Mouse (Mus musculus) heart, embryonic 13.5 days (tissue): ENCODE measurements at regions not wholly inside any gene's neighbourhood (a gene's known extent, or its start where the extent isn't known, plus 50 kb on each side); places are given as distances from the start of the nearest gene placed in this dataset.

Experiments used
- ATAC-seq: fragments of 200-750 bp; cut with Nextera tagmentation; 2 replicates; pipeline ENCODE4 v1.8.0; 2017; ENCODE audit warnings: moderate TSS enrichment; ENCODE audit not compliant: insufficient number of reproducible peaks, low FRiP score, low TSS enrichment; ENCODE audit errors: extremely low read depth
- H3K27ac ChIP-seq: fragments of 300-500 bp; sonication (generic); replicated peaks from 2 replicates; pipeline ENCODE4 v1.5.1; 2015; ENCODE audit warnings: moderate library complexity, mild to moderate bottlenecking, inconsistent platforms
- H3K27me3 ChIP-seq: fragments of 300-500 bp; sonication (generic); replicated peaks from 2 replicates; pipeline ENCODE4 v1.6.1; 2015; ENCODE audit warnings: mild to moderate bottlenecking, inconsistent platforms
- H3K36me3 ChIP-seq: fragments of 300-500 bp; sonication (generic); 2 replicates; pipeline ENCODE4 v1.6.1; 2015; ENCODE audit warnings: mild to moderate bottlenecking, inconsistent platforms
- H3K4me1 ChIP-seq: fragments of 300-500 bp; sonication (generic); 2 replicates; pipeline ENCODE4 v1.6.1; 2015; ENCODE audit warnings: inconsistent platforms
- H3K4me2 ChIP-seq: fragments of 300-500 bp; sonication (generic); 2 replicates; pipeline ENCODE4 v1.6.1; 2015; ENCODE audit warnings: inconsistent platforms, mild to moderate bottlenecking, moderate library complexity
- H3K4me3 ChIP-seq: fragments of 300-500 bp; sonication (generic); 2 replicates; pipeline ENCODE4 v1.5.1; 2015; ENCODE audit warnings: moderate library complexity, mild to moderate bottlenecking, inconsistent platforms
- H3K9ac ChIP-seq: fragments of 300-500 bp; sonication (generic); 2 replicates; pipeline ENCODE4 v1.6.1; 2015; ENCODE audit warnings: inconsistent platforms, mild to moderate bottlenecking, moderate library complexity
- H3K9me3 ChIP-seq: fragments of 300-500 bp; sonication (generic); 2 replicates; pipeline ENCODE4 v1.6.1; 2016; ENCODE audit warnings: inconsistent platforms
- WGBS: fragments of 180-500 bp; shearing (Covaris S2); methylation state at CpG from one replicate; pipeline ENCODE4 v1.1.7; 2015; ENCODE audit warnings: mixed read lengths; 5-methylcytosine and 5-hydroxymethylcytosine counted together

GRCm38 (mm10) chr6:22634740-22635139 is 240.6 kb upstream of the Ptprz1 start:
- WGBS = 74% methylated on average over 5 of the region's 5 CpGs
- ATAC-seq = no peak
- H3K4me2 ChIP-seq = no peak overlapping the region

GRCm38 (mm10) chr6:22591592-22591991 is 235.5 kb upstream of the Fam3c start:
- no peak overlapping the region for H3K9ac ChIP-seq
- H3K4me1 ChIP-seq = no peaks in the 10 kb centered on the region
- H3K9me3 ChIP-seq = no peaks in the 10 kb centered on the region
- H3K27me3 ChIP-seq = no peaks in the 10 kb centered on the region
- H3K36me3 ChIP-seq = no peaks in the 10 kb centered on the region
- whole genome bisulfite sequencing = 63% methylated on average over 5 of the region's 5 CpGs
- H3K4me2 ChIP-seq = no peak overlapping the region
- H3K4me3 ChIP-seq = no peak overlapping the region
- ATAC-seq = no peak
- H3K27ac ChIP-seq = no peak overlapping the region

More at GRCm38 (mm10) chr6:22634740-22635139, 240.6 kb upstream of the Ptprz1 start:
- H3K36me3 ChIP-seq = no peaks in the 10 kb centered on the region
- no peak overlapping the region for H3K9ac ChIP-seq
- H3K4me3 ChIP-seq = no peak overlapping the region
- H3K9me3 ChIP-seq = no peaks in the 10 kb centered on the region
- no peaks in the 10 kb centered on the region for H3K4me1 ChIP-seq
- H3K27me3 ChIP-seq = no peaks in the 10 kb centered on the region
- no peak overlapping the region for H3K27ac ChIP-seq

- no peaks in the 10 kb centered on the region for H3K9me3 ChIP-seq
- no peak overlapping the region for H3K27ac ChIP-seq
- 68% methylated on average over 4 of the region's 4 CpGs for WGBS
- no peak overlapping the region for H3K4me2 ChIP-seq
- ATAC-seq = no peak
- no peak overlapping the region for H3K9ac ChIP-seq
- no peaks in the 10 kb centered on the region for H3K27me3 ChIP-seq
- no peaks in the 10 kb centered on the region for H3K36me3 ChIP-seq
- no peak overlapping the region for H3K4me3 ChIP-seq
- H3K4me1 ChIP-seq = no peaks in the 10 kb centered on the region
Observed at GRCm38 (mm10) chr6:22584851-22585250, 228.8 kb upstream of the Fam3c start.

- WGBS = 39% methylated on average over 1 of the region's 1 CpGs
- H3K4me3 ChIP-seq = no peak overlapping the region
- ATAC-seq = no peak
Observed at GRCm38 (mm10) chr6:22572925-22573324, 216.9 kb upstream of the Fam3c start.

GRCm38 (mm10) chr6:22567891-22568290 is 211.8 kb upstream of the Fam3c start:
- Histone ChIP-seq H3K9ac (no peak overlapping the region), H3K27ac (no peak overlapping the region), H3K27me3 (no peaks in the 10 kb centered on the region), H3K4me2 (no peak overlapping the region), H3K9me3 (no peaks in the 10 kb centered on the region), H3K36me3 (no peaks in the 10 kb centered on the region), H3K4me3 (no peak overlapping the region), H3K4me1 (no peaks in the 10 kb centered on the region)
- WGBS = 56% methylated on average over 9 of the region's 9 CpGs
- ATAC-seq = no peak

More at GRCm38 (mm10) chr6:22572925-22573324, 216.9 kb upstream of the Fam3c start:
- no peaks in the 10 kb centered on the region for H3K36me3 ChIP-seq
- H3K4me1 ChIP-seq = no peaks in the 10 kb centered on the region
- H3K9me3 ChIP-seq = no peaks in the 10 kb centered on the region
- H3K27me3 ChIP-seq = no peaks in the 10 kb centered on the region
- no peak overlapping the region for H3K4me2 ChIP-seq
- no peak overlapping the region for H3K9ac ChIP-seq
- no peak overlapping the region for H3K27ac ChIP-seq

- no peak overlapping the region for H3K27ac ChIP-seq
- H3K9me3 ChIP-seq = no peaks in the 10 kb centered on the region
- no peak for ATAC-seq
- H3K36me3 ChIP-seq = no peaks in the 10 kb centered on the region
- H3K4me2 ChIP-seq = no peak overlapping the region
- H3K27me3 ChIP-seq = no peaks in the 10 kb centered on the region
- H3K4me1 ChIP-seq = no peaks in the 10 kb centered on the region
- no peak overlapping the region for H3K4me3 ChIP-seq
- WGBS = 70% methylated on average over 13 of the region's 13 CpGs
- no peak overlapping the region for H3K9ac ChIP-seq
Observed at GRCm38 (mm10) chr6:22548296-22549245, 192.5 kb upstream of the Fam3c start.

GRCm38 (mm10) chr6:22541603-22542002 is 185.6 kb upstream of the Fam3c start:
- H3K4me1 ChIP-seq = no peaks in the 10 kb centered on the region
- no peak overlapping the region for H3K4me3 ChIP-seq
- no peak overlapping the region for H3K4me2 ChIP-seq
- no peak overlapping the region for H3K9ac ChIP-seq
- no peaks in the 10 kb centered on the region for H3K9me3 ChIP-seq
- ATAC-seq = no peak
- WGBS = 52% methylated on average over 2 of the region's 2 CpGs
- H3K36me3 ChIP-seq = no peaks in the 10 kb centered on the region
- no peaks in the 10 kb centered on the region for H3K27me3 ChIP-seq
- H3K27ac ChIP-seq = no peak overlapping the region

DNA sequence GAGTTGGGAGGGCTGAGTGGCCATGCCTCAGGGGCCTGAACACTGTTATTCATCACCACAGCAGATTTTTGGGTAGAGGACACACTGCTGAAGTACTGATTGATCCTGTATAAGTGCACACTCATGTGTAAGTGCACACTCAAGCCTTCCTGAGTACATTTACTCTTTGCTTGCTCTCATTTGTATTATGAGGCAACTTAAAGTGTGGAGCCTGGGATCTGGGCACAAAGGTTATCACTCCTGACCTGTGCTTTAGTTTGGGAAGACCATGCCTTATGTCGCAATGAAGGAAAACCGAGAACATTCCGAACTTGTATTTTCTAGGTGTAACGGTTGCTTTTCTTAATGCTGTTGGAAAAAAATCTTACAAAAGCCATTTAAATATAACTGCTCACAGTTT is 182.2 kb upstream of the Fam3c start:
- WGBS = 87% methylated on average over 4 of the region's 4 CpGs
- ATAC-seq = no peak; the same call in 1 of the 2 replicates
- Histone ChIP-seq H3K9ac (no peak overlapping the region), H3K4me1 (no peaks in the 10 kb centered on the region), H3K9me3 (no peaks in the 10 kb centered on the region), H3K4me2 (no peak overlapping the region), H3K27ac (no peak overlapping the region), H3K4me3 (no peak overlapping the region), H3K27me3 (no peaks in the 10 kb centered on the region), H3K36me3 (no peaks in the 10 kb centered on the region)

- Histone ChIP-seq H3K36me3 (no peaks in the 10 kb centered on the region), H3K4me2 (no peak overlapping the region), H3K27me3 (no peaks in the 10 kb centered on the region), H3K9ac (no peak overlapping the region), H3K4me3 (no peak overlapping the region), H3K9me3 (no peaks in the 10 kb centered on the region), H3K27ac (no peak overlapping the region), H3K4me1 (no peaks in the 10 kb centered on the region)
- WGBS = 60% methylated on average over 3 of the region's 3 CpGs
- ATAC-seq = no peak
Observed at GRCm38 (mm10) chr6:22524384-22524783, 168.3 kb upstream of the Fam3c start.

DNA sequence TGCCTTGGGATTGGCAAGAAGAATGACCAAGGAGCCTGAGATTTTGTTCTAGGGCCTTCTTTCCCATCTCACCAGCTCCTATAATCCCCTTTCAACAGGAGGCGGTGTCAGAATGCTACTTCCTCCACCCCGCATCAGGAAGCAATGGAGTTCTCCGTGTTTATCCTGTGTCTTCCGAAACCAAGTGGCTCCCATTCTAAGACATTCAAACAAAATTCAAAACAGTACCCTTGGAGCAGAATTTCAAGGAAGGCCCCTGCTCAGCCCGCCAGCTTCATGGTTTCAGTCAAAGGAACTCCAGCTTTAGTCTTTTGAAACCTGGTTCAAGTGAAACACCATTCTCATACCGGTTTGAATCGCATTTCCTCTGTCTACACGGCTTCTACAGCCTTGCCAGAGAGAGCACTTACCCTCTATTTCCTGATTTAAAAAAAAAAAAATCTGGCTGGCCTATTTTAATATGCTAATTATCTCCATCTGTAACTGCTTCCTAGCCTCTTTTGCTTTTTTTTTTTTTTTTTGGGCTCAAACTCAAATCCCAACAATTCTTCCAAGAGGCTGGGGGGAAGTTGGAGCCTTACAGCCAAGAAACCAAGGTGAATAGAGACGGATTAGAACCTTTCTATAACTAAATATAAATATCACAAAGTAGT is 167.7 kb upstream of the Fam3c start:
- Histone ChIP-seq H3K4me3 (no peak overlapping the region), H3K27ac (no peak overlapping the region), H3K27me3 (no peaks in the 10 kb centered on the region), H3K4me1 (no peaks in the 10 kb centered on the region), H3K4me2 (no peak overlapping the region), H3K9me3 (no peaks in the 10 kb centered on the region), H3K9ac (no peak overlapping the region), H3K36me3 (no peaks in the 10 kb centered on the region)
- 79% methylated on average over 9 of the region's 9 CpGs for WGBS
- ATAC-seq = no peak

- Histone ChIP-seq H3K9me3 (no peaks in the 10 kb centered on the region; the same call in 1 of the 2 replicates), H3K4me2 (no peak overlapping the region), H3K27me3 (no peaks in the 10 kb centered on the region), H3K36me3 (no peaks in the 10 kb centered on the region), H3K27ac (no peak overlapping the region), H3K4me1 (no peaks in the 10 kb centered on the region), H3K9ac (no peak overlapping the region), H3K4me3 (no peak overlapping the region)
- 68% methylated on average over 1 of the region's 1 CpGs for WGBS
- no peak for ATAC-seq
Observed at GRCm38 (mm10) chr6:22506871-22507270, 150.8 kb upstream of the Fam3c start.
